Mouse (Mus musculus) stomach, embryonic 14.5 days (tissue): ENCODE measurements around the gene Fdx1l. TPM values are rescaled to one million over a fixed set of nuclear protein-coding genes. Genes with fewer than 3 reads are reported as not detected.
A peak's percentile ranks its signal among the peaks of the same experiment; 100 is the strongest.

Experiments used
- ATAC-seq: fragments of 200-750 bp; cut with Nextera tagmentation; 2 replicates; pipeline ENCODE4 v1.8.0; 2017; ENCODE audit warnings: low read depth, moderate TSS enrichment; ENCODE audit not compliant: insufficient number of reproducible peaks, insufficient read depth, low FRiP score
- H3K27ac ChIP-seq: fragments of 300-500 bp; sonication (generic); 2 replicates; pipeline ENCODE4 v1.5.1; 2014; ENCODE audit warnings: mild to moderate bottlenecking, low read length, moderate library complexity, mixed read lengths
- H3K27me3 ChIP-seq: fragments of 300-500 bp; sonication (generic); 2 replicates; pipeline ENCODE4 v1.6.1; 2014; ENCODE audit warnings: low read length, control low read depth, mixed read lengths; ENCODE audit not compliant: control insufficient read depth, insufficient read depth
- H3K36me3 ChIP-seq: fragments of 300-500 bp; sonication (generic); 2 replicates; pipeline ENCODE4 v1.6.1; 2014; ENCODE audit warnings: mild to moderate bottlenecking, control low read depth, low read length, moderate library complexity, mixed read lengths; ENCODE audit not compliant: control insufficient read depth, insufficient read depth
- H3K4me1 ChIP-seq: fragments of 300-500 bp; sonication (generic); 2 replicates; pipeline ENCODE4 v1.6.1; 2014; ENCODE audit warnings: low read length, control low read depth, mixed read lengths; ENCODE audit not compliant: control insufficient read depth, insufficient read depth
- H3K4me2 ChIP-seq: fragments of 300-500 bp; sonication (generic); replicated peaks from 2 replicates; pipeline ENCODE4 v1.6.1; 2014; ENCODE audit warnings: low read depth, low read length, control low read depth
- H3K4me3 ChIP-seq: fragments of 300-500 bp; sonication (generic); 2 replicates; pipeline ENCODE4 v1.5.1; 2014; ENCODE audit warnings: low read depth, low read length, control low read depth
- H3K9ac ChIP-seq: fragments of 300-500 bp; sonication (generic); replicated peaks from 2 replicates; pipeline ENCODE4 v1.6.1; 2014; ENCODE audit warnings: low read depth, mild to moderate bottlenecking, control low read depth, low read length, moderate library complexity, mixed read lengths
- H3K9me3 ChIP-seq: fragments of 300-500 bp; sonication (generic); 2 replicates; pipeline ENCODE4 v1.6.1; 2016; ENCODE audit warnings: low read depth, low read length, control low read depth; ENCODE audit not compliant: control insufficient read depth
- WGBS: fragments of 180-500 bp; shearing (Covaris S2); extraction: QIAGEN DNeasy Blood & Tissue Kit; methylation state at CpG from one replicate; pipeline ENCODE4 v1.1.7; 2014; 5-methylcytosine and 5-hydroxymethylcytosine counted together
- polyA plus RNA-seq: library from polyadenylated mRNA; unstranded; fragments of >200 nt; fragmentation: Nextera tagmentation; extraction: Ambion mirVana; gene quantifications from 2 replicates; pipeline ENCODE4 v1.2.1, GENCODE M21; 2014

Gene Fdx1l
- polyA plus RNA-seq, 1 experiment from 2014 or later = 56.4 TPM

DNA sequence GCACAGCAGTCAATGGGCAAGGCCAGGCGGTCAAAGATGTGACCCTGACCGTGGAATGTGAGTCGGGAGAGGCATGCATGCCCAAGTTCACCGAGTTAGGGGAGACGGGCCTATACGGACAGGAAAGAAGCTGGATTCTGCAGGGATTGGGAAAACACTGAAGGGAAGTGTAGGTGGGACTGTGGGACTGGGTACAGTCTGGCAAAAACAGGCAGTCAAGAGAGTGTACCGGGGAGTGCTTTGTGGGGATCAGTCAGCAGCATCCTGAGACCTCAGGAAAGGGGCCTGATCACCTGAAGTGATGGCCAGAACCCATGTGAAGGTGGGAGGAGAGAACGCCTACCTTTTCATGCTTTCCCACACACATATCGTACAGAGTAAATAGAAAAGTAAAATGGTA lies 37.8 kb downstream of the Fdx1l start:
- Histone ChIP-seq H3K4me2 (no peak overlapping the region), H3K36me3 (no peaks in the 10 kb centered on the region), H3K9ac (no peak overlapping the region), H3K27me3 (peaks cover 62% of the 10 kb centered on the region), H3K27ac (no peak overlapping the region), H3K9me3 (no peaks in the 10 kb centered on the region), H3K4me3 (0 out of 2 replicates have a peak overlapping the region, but pooled peaks have one; percentile 1), H3K4me1 (peaks cover 26% of the 10 kb centered on the region)
- WGBS = 21% methylated on average over 9 of the region's 9 CpGs
- ATAC-seq = no peak

DNA sequence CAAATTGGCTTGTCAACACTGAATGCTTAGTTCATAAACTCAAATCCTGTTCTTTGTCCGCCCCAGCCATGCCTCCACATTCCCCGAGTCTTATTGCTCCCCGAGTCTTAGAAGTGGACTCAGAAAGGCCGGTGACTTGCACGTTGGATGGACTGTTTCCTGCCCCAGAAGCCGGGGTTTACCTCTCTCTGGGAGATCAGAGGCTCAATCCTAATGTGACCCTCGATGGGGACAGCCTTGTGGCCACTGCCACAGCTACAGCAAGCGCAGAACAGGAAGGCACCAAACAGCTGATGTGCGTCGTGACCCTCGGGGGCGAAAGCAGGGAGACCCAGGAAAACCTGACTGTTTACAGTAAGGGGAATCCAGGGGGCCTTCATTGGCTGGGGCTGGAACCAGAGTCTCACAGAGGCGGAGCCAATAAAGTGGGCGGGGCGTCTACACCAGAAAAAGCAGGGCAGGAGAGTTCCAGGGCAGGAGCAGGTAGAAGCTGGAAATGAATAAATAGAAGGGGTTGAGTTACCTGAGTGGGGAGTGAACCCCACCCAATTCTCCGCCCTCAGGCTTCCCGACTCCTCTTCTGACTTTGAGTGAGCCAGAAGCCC lies 38.8 kb downstream of the Fdx1l start:
- Histone ChIP-seq H3K4me1 (peaks cover 32% of the 10 kb centered on the region), H3K27ac (no peak overlapping the region), H3K4me3 (no peak overlapping the region), H3K4me2 (no peak overlapping the region), H3K9me3 (no peaks in the 10 kb centered on the region), H3K27me3 (peaks cover 65% of the 10 kb centered on the region), H3K36me3 (no peaks in the 10 kb centered on the region), H3K9ac (no peak overlapping the region)
- WGBS = 5% methylated on average over 17 of the region's 17 CpGs
- ATAC-seq = no peak

DNA sequence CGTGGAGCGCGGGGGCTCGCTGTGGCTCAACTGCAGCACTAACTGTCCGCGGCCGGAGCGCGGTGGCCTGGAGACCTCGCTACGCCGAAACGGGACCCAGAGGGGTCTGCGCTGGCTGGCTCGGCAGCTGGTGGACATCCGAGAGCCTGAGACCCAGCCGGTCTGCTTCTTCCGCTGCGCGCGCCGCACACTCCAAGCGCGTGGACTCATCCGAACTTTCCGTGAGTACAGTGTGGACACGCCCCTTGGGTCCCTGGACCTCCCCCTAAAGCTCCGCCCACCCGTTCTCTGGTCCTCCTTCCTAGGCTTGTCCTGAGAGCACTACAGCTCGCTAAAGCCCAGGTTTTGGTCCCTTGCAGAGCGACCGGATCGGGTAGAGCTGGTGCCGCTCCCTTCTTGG lies 40.3 kb downstream of the Fdx1l start:
- peak; percentile 81 for ATAC-seq
- under 1% methylated on average over 34 of the region's 34 CpGs for WGBS
- H3K36me3 ChIP-seq = no peaks in the 10 kb centered on the region
- H3K4me1 ChIP-seq = peaks cover 38% of the 10 kb centered on the region
- no peak overlapping the region for H3K27ac ChIP-seq
- H3K9me3 ChIP-seq = no peaks in the 10 kb centered on the region
- H3K4me3 ChIP-seq = peak overlapping the region; percentile 42
- 0 out of 2 replicates have a peak overlapping the region, but pooled peaks have one; percentile 10 for H3K9ac ChIP-seq
- H3K27me3 ChIP-seq = peaks cover 63% of the 10 kb centered on the region
- peak overlapping the region; percentile 95 for H3K4me2 ChIP-seq

DNA sequence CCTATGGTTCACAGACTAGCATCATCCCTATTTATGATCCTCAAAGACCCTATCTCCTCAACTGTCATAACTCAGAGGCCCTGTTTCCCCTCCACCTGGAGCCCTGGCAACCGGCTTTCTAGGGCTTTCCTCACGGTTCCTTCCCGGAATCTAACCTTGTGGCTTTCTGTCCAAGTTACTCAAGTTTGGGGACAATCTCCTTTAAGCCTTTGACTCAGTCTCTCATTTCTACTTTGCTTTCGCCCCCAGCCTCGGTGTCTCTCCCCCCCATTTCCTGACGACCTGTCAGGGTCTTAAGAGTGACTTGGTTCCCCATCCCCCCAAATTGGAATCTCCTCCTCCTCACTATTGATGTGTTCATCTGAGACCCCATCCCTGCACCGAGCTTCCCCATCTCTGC lies 40.9 kb downstream of the Fdx1l start:
- Histone ChIP-seq H3K4me1 (peaks cover 33% of the 10 kb centered on the region), H3K27me3 (peaks cover 56% of the 10 kb centered on the region), H3K4me2 (peak overlapping the region; percentile 95), H3K27ac (no peak overlapping the region), H3K36me3 (no peaks in the 10 kb centered on the region), H3K9me3 (no peaks in the 10 kb centered on the region), H3K9ac (no peak overlapping the region), H3K4me3 (peak overlapping the region; percentile 42)
- ATAC-seq = no peak
- WGBS = 2% methylated on average over 7 of the region's 7 CpGs

DNA sequence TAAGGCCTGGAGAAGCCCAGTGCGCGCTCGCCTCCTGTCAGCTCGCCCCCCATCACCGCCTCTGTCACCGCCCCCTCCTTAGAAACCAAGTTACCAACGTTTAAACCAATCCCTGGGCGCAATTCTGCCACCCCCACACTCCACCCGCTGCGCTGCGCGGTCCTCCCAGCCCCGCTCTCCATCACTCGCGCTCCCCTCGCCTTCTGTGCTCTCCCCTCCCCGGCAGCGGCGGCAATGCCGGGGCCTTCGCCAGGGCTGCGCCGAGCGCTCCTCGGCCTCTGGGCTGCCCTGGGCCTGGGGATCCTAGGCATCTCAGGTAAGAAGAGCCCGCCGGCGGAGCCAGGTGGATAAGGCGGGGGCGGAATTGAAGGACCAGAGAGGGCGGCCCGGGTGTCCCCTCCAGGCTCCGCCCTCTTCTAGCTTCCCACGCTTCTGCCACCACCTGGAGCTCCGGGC lies 41.5 kb downstream of the Fdx1l start, which contains the start of gene Icam5:
Icam5 (plus strand) TSS at position 178 of the 456 bp plus-strand sequence.
- no peak within 1 kb of the TSS for H3K27ac ChIP-seq
- peak within 1 kb of the TSS; percentile 95 for H3K4me2 ChIP-seq
- peaks cover 51% of the 10 kb centered on the region for H3K27me3 ChIP-seq
- ATAC-seq = no peak
- peak within 1 kb of the TSS; percentile 42 for H3K4me3 ChIP-seq
- WGBS = under 1% methylated on average over 34 of the region's 35 CpGs
- H3K9me3 ChIP-seq = no peaks in the 10 kb centered on the region
- H3K36me3 ChIP-seq = no peaks in the 10 kb centered on the region
- peaks cover 30% of the 10 kb centered on the region for H3K4me1 ChIP-seq
- no peak within 1 kb of the TSS; the same call in 1 of the 2 replicates for H3K9ac ChIP-seq

DNA sequence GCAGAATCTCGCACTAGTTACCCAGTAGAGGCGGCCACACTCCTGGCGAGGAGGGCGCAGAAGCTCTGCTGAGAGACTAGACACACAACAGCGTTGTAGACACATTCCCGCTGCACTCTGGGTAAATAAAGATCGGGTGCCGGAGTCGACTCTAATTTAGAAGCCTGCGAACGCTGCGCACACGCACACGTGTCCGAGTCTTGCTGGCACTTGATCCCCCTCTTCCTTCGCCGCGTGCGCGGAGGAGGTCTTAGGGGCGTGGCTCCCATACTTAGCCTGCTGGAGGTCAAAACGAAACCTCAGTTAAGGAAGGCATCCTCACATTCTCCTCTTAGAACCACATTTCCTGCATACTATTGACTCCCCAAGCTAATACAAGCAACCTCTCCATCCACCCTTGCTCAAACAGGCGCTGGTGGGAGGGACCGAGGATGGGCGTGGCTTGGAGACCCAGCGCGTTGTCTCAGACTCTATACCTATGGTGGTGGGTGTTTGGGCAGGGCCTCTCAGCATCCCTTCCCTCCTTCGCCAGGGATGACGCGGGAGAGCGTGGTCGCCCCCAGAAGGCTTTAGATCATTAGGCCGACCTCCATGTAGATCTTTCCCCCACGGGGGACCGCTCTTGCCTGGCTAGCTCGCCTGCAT lies 42.0 kb downstream of the Fdx1l start:
- no peak overlapping the region for H3K27ac ChIP-seq
- H3K9ac ChIP-seq = no peak overlapping the region

DNA sequence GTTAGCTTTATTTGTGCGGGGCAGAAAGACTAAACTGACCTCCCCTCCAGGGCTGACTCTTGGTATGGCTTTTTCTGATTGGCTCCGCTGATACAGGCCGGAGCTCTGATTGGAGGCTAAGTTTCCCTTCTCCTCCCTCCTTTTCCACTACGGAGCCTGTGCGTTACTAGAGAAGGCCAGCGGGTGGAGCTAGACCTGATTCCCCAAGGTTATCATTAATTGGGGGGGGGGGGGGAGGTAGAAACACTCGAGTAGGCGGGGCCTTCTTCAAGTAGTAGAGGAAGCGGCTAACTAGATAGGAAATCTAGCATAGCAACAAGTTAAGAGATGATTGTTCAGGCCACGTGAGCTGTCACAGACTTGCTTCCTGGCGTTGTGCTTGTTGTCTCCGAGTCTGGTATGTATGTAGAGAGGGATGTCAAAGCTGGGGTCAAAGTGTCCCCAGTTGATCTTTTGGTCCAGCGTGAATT lies 42.6 kb downstream of the Fdx1l start:
- peak; percentile 71 for ATAC-seq

More for the DNA sequence above, 42.0 kb downstream of the Fdx1l start:
- Histone ChIP-seq H3K9me3 (no peaks in the 10 kb centered on the region), H3K4me3 (peak overlapping the region; percentile 42), H3K4me2 (peak overlapping the region; percentile 89), H3K4me1 (peaks cover 30% of the 10 kb centered on the region), H3K36me3 (no peaks in the 10 kb centered on the region), H3K27me3 (peaks cover 45% of the 10 kb centered on the region)
- under 1% methylated on average over 36 of the region's 36 CpGs for WGBS
- ATAC-seq = no peak

DNA sequence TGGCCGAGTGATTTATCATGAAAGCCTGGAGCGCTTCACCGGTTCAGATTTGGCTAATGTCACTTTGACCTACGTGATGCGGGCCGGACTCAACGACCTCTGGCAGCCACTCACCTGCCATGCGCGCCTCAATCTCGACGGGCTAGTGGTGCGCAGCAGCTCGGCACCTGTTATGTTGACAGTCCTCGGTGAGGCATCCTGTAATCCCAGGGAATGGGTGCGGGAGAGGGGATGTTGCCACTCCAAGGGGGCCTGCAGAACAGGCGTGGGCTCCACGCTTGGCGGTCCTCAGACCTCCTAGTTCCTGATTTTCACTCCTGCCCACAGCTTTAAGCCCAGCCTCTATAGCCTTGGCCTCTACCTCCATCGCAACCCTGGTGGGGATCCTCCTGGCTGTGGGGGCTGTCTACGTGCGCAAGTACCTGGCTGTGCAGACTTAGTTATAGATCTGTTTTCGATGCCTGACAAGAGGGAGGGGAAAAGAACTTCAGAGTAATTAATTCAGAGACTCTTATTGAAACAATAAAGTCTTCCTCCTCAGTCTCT lies 43.3 kb downstream of the Fdx1l start:
- H3K9ac ChIP-seq = no peak overlapping the region
- H3K36me3 ChIP-seq = no peaks in the 10 kb centered on the region
- no peak for ATAC-seq
- WGBS = 20% methylated on average over 22 of the region's 22 CpGs
- H3K4me1 ChIP-seq = peaks cover 30% of the 10 kb centered on the region
- no peak overlapping the region for H3K27ac ChIP-seq
- peaks cover 33% of the 10 kb centered on the region for H3K27me3 ChIP-seq
- peak overlapping the region; percentile 42; the same call in 1 of the 2 replicates for H3K4me3 ChIP-seq
- H3K4me2 ChIP-seq = peak overlapping the region; percentile 89
- no peaks in the 10 kb centered on the region for H3K9me3 ChIP-seq

More for the DNA sequence above, 42.6 kb downstream of the Fdx1l start:
- H3K4me2 ChIP-seq = peak overlapping the region; percentile 89
- H3K27me3 ChIP-seq = peaks cover 40% of the 10 kb centered on the region
- H3K27ac ChIP-seq = no peak overlapping the region
- 1% methylated on average over 13 of the region's 13 CpGs for WGBS
- H3K4me3 ChIP-seq = peak overlapping the region; percentile 42
- no peak overlapping the region for H3K9ac ChIP-seq
- H3K36me3 ChIP-seq = no peaks in the 10 kb centered on the region
- peaks cover 30% of the 10 kb centered on the region for H3K4me1 ChIP-seq
- H3K9me3 ChIP-seq = no peaks in the 10 kb centered on the region
